Mouse (Mus musculus): ENCODE measurements around the gene Gm10134.

- no peak for TF ChIP-seq POLR2A (IDR thresholded peaks at IDR 0.05; ENCODE audit: extremely low read depth, insufficient read depth, low read length)
- TF ChIP-seq CTCF (IDR thresholded peaks at IDR 0.05; ENCODE audit: low read depth, low read length) = no peak
These were observed 46.4 kb downstream of the Gm10134 start for GRCm38 (mm10) chr2:28552301-28552700.
